Mouse (Mus musculus) neural tube, embryonic 10.5 days (tissue): ENCODE measurements around the gene Fam83d.
"Not testable (repeated sequence)": the region's sequence is repeated elsewhere in the genome, so short reads cannot be mapped to it uniquely, and the experiment has no call there.

ENCODE experiments used
- DNase-seq: peaks from one replicate; pipeline ENCODE4 v3.0.0-alpha.2; 2017; ENCODE audit warnings: low spot score; ENCODE audit errors: extremely low spot score

Gene Fam83d

DNA sequence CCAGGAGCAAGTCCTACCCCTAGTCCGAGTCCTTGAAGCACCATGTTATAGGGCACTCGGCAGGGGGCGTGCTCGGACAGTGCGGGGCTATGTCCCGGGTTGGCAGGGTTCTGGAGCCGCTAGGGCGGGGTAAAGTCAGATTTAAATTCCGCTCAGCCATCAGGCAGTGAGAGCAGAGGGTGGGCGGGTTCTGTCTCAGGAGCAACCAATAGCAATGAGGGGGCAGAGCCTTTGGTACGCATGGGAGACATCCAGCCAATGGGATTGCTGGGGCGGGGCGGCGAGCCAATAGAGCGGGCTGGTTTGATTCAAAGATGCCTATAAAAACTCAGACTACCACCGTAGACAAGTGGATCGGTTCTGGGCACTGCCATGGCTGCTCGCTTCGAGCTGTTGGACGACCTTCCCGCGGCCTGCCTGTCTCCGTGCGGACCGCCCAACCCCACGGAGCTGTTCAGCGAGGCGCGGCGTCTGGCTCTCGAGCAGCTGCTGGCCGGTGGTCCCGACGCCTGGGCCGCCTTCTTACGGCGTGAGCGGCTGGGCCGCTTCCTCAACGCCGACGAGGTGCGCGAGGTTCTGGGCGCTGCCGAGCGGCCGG lies at the start of gene Fam83d:
Gene Fam83d (plus strand): TSS at position 352 of the 598 bp plus-strand sequence.
- peak; percentile 92 for DNase-seq

GRCm38 (mm10) chr2:158718816-158719549 lies 48.9 kb upstream of the Fam83d start:
- DNase-seq = no peak

DNA sequence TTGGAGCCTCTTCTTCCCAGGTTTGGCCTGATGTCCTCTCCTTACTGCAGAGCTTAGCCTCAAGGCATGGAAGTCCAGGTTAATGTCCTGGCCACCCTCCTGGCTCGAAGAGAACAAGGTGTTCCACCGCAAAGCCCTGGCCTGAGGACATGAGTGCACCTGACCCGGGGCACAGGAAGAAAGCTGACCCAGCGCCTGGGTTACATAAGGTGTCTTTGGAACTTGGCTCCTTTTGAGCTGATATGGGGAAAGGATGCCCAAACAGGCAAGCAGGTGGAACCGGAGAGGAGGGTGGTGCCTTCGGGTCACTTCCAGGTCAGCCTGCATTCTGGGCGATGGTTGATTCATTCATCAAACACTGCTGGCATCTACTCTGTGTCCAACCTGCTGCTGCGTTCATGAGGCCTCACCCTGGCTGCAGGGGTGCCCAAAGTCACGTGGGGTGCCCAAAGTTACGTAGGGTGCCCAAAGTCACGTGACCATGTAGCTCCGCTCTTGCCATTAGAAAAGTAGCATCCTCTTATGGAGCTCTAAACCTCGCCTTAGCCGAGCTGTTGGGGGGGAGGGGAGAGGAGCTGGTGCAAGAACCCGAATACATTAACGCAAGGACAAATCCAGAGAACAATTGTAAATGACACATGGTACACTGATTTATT lies 47.0 kb upstream of the Fam83d start:
- DNase-seq = no peak

DNA sequence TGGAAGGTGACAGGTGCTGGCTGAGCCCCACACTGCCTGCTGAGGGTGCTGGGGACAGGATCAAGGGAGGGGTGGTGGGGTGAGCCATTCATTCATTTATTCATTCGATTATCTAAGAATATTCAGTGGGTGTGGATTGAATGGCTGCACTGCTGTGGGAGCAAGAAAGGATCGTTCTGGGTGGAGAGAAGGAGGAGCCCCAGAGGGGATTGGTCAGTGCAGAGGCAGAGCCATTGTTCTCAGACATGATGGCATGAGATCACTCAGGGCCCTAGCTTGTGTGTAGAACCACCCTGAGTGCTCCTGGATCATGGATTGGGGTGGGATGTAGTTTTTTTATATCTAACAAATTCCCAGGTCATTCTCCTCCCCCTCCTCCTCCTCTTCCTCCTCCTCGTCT lies 46.4 kb upstream of the Fam83d start:
- DNase-seq = no peak

DNA sequence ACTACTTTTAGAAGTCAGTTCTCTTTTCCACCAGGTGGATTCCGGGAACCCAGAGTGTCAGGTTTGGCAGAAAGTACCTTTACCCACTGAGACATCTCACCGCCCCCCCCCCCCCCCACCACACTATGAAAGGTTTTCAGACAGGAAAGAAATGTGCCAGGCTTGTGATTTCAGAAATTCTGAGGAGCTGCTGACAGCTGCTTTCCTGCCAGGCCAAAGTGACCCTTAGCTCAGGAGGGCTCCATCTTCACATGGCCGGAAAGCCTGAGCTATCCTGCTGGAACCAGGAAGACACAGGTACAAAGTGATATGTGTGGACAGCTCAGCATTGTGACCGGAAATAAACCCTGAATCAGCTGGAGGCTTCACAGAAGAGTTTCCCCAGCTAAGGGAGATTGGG lies 45.8 kb upstream of the Fam83d start:
- no peak for DNase-seq

DNA sequence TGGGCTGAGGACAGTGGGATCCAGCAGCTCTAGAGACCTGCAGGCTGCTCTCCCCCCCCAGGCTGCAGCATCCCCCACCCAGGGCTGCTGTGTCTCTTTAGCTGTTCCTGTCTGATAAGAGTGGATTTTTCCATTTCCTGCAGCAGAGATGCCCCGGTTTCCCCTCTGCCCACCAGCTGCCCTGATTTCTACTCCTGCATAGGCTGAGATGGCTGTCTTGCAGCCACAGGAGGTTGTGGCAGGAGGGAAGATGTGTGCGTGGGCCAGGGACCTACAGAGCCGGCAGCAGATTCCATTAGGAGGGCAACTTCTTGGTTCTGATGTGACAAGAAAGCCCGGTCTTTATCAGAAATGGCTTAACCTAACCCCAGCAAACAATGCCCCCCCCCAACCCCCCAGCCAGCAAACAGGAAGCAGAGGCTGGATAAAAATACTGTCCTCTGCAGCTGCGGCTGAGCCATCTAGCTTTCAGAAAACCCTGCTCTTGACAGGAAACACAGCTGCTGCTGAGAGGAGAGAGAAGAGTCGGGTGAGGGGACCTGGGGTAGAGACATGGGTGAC lies 44.8 kb upstream of the Fam83d start:
- DNase-seq = no peak

GRCm38 (mm10) chr2:158723806-158724205 lies 44.1 kb upstream of the Fam83d start:
- DNase-seq = no peak

- no peak for DNase-seq
These were observed 41.6 kb upstream of the Fam83d start for GRCm38 (mm10) chr2:158726252-158726651.

DNA sequence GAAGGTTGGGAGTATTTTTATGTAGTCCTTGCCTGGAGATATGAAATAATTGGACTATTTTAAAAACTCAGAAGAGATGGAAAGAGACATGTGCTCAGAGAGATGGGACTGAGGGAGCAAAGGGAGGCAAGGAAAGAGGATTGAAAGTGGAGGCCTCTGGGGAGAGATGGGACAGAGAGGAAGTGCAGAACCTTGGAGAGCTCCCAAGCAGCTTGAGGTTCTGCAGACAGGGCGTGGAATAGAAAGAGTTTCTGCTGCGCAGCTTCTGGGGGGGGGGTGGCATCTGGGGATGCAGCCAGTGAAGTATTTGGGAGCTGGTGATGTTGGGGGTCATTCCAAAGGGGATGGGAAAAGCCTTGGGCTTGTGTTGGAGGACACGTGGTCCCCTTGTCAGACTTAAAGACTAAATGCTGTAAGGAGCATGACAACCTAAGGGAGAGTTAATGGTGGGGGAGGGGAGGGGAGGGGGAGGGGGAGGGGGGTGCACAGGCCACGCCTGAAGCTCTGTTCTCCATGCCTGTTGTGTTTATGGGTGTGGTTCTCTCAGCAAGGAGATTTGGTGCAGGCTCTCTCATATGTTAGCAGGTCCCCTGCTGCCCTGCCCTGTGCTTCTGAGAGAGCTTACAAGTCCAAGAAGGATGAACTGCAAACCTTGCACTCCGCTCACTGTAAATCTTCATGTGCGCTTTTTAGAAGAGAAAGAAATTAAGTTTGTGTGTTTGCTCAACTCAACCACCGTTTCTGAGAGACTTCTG lies 39.7 kb upstream of the Fam83d start:
- no peak for DNase-seq

DNA sequence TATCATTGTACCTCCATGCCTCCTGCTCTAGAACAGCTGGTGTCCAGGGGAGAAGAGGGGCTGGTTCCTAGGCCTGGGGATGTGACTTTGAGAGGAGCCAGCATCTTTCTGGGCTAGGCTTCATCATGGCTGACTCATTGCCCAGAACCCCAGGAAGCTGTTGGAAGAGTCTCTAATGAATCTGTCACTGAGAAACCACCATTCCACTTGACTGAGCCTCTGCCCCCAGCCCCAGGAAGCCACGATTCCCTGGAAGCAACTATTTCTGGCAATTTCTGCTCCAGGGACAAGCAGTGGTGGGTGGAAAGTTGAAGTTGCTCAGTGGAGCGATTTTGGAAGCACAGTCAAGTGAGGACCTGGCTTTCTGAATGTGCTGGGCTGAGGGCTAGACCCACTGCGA lies 37.0 kb upstream of the Fam83d start:
- DNase-seq = no peak

DNA sequence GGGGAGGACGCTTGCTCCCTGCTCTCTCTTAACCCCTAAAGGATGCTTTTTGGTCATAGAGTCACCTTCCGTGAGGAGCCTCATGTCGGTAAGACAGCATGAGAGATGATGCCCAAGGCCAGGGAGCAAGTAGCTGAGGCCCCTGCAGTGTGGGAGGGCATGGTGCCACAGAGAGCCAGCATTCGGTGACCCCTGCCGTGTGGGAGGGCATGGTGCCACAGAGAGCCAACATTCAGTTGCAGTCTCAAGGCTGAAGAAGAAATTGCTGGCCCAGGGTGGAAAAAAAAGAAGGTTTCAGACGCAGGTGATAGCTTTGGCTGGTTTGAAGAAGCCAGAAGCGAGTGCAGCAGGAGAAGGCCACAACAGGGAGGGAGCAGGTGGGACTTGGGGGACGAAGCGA lies 35.4 kb upstream of the Fam83d start:
- no peak for DNase-seq

DNA sequence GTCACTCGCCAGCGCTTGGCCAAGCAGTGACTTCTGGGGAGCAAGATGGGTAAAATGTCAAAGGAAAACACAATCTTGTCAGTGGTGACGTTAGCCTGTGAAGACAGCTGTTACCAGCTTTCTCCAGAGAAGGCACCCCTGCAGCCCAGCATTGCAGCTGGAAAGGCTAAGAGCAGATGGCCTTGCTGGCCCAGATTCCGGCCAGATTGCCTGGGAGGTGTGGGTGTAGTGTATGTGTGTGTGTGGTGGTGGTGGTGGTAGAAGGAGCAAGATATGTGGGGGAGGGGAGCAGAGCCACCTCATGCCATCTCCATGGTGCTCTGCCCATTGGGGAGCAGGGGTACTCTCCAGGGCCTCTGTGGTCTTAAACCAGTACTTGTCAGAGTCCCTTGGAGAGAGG lies 34.8 kb upstream of the Fam83d start:
- DNase-seq = no peak

DNA sequence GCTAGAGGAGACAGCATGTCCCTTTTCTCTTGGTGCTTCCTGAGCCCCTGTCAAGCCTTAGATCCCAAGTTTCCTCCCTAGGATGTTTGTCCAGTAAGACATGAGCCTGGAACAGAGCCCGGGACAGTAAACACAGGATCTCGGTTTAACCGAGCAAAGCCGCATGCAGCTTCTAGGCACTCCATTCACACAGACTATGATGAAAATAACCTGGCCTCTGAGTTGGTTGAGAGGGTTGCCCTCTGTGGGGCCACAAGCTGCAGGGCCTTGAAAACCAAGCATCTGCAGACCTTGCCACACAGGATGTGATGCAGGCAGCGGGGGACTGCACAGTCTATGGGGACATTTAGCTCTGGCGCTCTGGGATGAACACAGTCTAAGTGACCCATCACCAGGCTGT lies 34.0 kb upstream of the Fam83d start:
- no peak for DNase-seq

- no peak for DNase-seq
These were observed 33.3 kb upstream of the Fam83d start for GRCm38 (mm10) chr2:158734500-158735152.

- no peak for DNase-seq
These were observed 32.6 kb upstream of the Fam83d start for GRCm38 (mm10) chr2:158735340-158735739.

- not testable (repeated sequence) for DNase-seq
These were observed 31.6 kb upstream of the Fam83d start for GRCm38 (mm10) chr2:158736247-158736646.

DNA sequence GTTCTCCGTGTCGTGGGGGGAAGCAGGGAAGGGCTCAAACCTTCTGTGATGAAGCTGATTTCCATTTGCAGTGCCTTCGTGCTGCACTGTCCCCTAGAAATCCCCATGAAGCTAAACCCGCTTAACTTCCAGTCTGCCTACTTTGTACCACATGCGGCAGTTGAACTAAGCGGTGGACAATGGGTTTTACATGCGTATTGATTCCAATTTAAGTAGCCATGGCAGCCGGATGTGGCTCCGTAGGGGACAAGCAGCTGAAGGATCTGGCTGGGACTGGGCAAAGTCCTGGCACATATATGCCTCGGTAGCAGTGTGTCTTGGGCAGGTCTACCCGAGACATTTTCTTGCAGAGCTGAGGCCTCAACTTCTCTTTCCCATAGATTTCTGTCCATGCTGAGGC lies 29.3 kb upstream of the Fam83d start:
- no peak for DNase-seq

DNA sequence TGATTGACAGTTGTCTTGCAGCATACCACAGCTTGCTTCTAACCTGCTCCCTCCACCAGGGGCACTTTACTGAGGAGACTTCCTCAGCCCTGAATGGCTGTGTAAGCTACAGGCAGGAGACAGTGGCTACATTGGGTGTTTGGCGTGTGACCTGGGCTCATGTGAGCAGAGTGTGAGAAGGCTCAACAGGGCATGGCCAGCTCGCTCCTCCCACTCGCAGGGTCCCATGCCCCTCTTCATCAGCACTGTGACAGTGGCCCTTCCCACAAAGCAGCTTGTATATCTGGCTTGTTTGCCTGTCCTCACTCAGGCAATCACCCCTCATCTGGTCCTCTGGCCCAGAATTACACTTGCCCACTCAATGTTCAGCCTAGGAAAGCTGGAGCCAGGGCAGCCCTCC lies 28.8 kb upstream of the Fam83d start:
- no peak for DNase-seq

GRCm38 (mm10) chr2:158741011-158741501 lies 26.8 kb upstream of the Fam83d start:
- DNase-seq = no peak

DNA sequence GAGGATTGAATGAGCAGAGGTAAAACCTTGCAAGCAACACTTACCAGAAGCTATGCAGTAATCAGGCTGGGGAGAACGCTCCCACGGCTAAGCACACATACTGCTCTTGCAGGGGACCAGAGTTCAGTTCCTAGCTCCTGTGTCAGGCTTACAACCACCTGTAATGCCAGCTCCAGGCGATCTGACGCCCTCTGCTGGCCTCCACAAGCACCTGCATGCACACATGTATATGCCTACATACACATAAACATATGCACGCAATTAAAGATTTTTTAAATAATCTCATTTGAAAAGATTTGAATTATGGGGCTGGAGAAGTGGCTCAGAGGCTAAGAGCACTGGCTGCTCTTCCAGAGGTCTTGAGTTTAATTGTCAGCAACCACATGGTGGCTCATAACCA lies 25.5 kb upstream of the Fam83d start:
- no peak for DNase-seq
